In the genomic region with DNA sequence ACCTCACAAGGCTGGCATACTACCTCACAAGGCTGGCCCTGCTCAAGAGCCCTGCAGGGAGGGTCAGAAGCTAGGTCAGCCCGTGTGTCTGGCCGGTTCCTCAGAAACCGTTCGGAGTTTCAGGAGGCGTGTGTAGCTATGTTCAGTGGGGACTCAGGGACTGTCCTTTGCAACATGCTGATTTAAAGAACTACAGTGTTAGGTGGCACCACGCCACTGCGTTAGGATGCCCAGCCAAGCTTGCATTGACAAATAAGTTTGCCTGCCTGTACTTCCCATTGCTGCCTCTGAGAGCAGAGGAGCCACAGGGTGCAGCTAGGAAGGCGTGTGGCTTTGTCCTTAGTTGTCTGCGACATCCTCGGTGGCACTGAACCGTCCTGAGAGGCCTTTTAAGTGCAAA, we compare ENCODE assay signal across 10 mouse cellular contexts. TPM values are rescaled to one million over a fixed set of nuclear protein-coding genes. Genes with fewer than 3 reads are reported as not detected.
A peak's percentile ranks its signal among the peaks of the same experiment; 100 is the strongest.
DNase-seq lines count a peak whose midpoint lies in the region; ATAC-seq and TF ChIP-seq lines count a peak whose summit lies in the region.
"Had no signal": no experiment of that assay in that cellular context is flagged by ENCODE, and none has a peak within 500 bp of the region (broad histone marks: within the 10 kb centered on the region; RNA-seq: fewer than 3 reads in every experiment).

No protein-coding gene starts in this region.

- DNase-seq in adrenal gland, postnatal 14 days, result peak; percentile 58
- no peak for DNase-seq in adrenal gland, postnatal 25 days
- peak; percentile 60 for DNase-seq in hindbrain, postnatal 0 days (ENCODE audit: low spot score)
- no peak for DNase-seq in hindbrain, embryonic 10.5 days (ENCODE audit: low spot score)
- DNase-seq in neural tube, embryonic 10.5 days (ENCODE audit: extremely low spot score, low spot score), result no peak
- no peak for DNase-seq in thymus, postnatal 25 days
- DNase-seq in urinary bladder, adult 18-20 months (ENCODE audit: low spot score in 2 of 2), result no peak
- DNase-seq: kidney, adult 18-20 months had no signal

- H3K27me3 ChIP-seq in hindbrain, postnatal 0 days (ENCODE audit: insufficient read depth, low read length), result no peaks in the 10 kb centered on the region
- no peaks in the 10 kb centered on the region for H3K27me3 ChIP-seq in hindbrain, embryonic 10.5 days (ENCODE audit: insufficient read depth, poor library complexity, severe bottlenecking)
- H3K27me3 ChIP-seq in neural tube, embryonic 15.5 days (replicated peaks), result no peaks in the 10 kb centered on the region
- H3K27me3 ChIP-seq: midbrain, embryonic 13.5 days had no signal

- H3K36me3 ChIP-seq in hindbrain, postnatal 0 days (ENCODE audit: insufficient read depth, low read length), result no peaks in the 10 kb centered on the region
- no peaks in the 10 kb centered on the region for H3K36me3 ChIP-seq in hindbrain, embryonic 10.5 days
- no peaks in the 10 kb centered on the region for H3K36me3 ChIP-seq in neural tube, embryonic 15.5 days
- H3K36me3 ChIP-seq: midbrain, embryonic 13.5 days had no signal

- 44% methylated on average over 11 of the region's 11 CpGs for WGBS in hindbrain, postnatal 0 days
- WGBS in hindbrain, embryonic 10.5 days, result 65% methylated on average over 11 of the region's 11 CpGs
- 61% methylated on average over 11 of the region's 11 CpGs for WGBS in neural tube, embryonic 15.5 days

- ATAC-seq in hindbrain, postnatal 0 days, result peak; percentile 36; the same call in 1 of the 2 replicates
- ATAC-seq in neural tube, embryonic 15.5 days (ENCODE audit: low FRiP score), result 0 out of 2 replicates have a peak, but pooled peaks have one; percentile 14

- H3K9ac ChIP-seq in hindbrain, postnatal 0 days (replicated peaks; ENCODE audit: low read length), result no peak overlapping the region
- H3K9ac ChIP-seq in neural tube, embryonic 15.5 days (replicated peaks), result no peak overlapping the region
- H3K9ac ChIP-seq: midbrain, embryonic 13.5 days had no signal

- H3K4me1 ChIP-seq in hindbrain, postnatal 0 days (ENCODE audit: insufficient read depth, low read length), result no peaks in the 10 kb centered on the region
- peaks cover 25% of the 10 kb centered on the region for H3K4me1 ChIP-seq in hindbrain, embryonic 10.5 days (replicated peaks)
- peaks cover 12% of the 10 kb centered on the region for H3K4me1 ChIP-seq in neural tube, embryonic 15.5 days

- no peaks in the 10 kb centered on the region for H3K9me3 ChIP-seq in hindbrain, postnatal 0 days (ENCODE audit: low read length)
- no peaks in the 10 kb centered on the region for H3K9me3 ChIP-seq in hindbrain, embryonic 10.5 days
- no peaks in the 10 kb centered on the region for H3K9me3 ChIP-seq in neural tube, embryonic 15.5 days (replicated peaks)
- H3K9me3 ChIP-seq: midbrain, embryonic 13.5 days had no signal

- no peak overlapping the region; the same call in 1 of the 2 replicates for H3K27ac ChIP-seq in hindbrain, postnatal 0 days
- H3K27ac ChIP-seq in hindbrain, embryonic 10.5 days, result no peak overlapping the region
- H3K27ac ChIP-seq in neural tube, embryonic 15.5 days (replicated peaks), result no peak overlapping the region
- H3K27ac ChIP-seq: midbrain, embryonic 13.5 days had no signal

- peak; percentile 53 for TF ChIP-seq CTCF in hindbrain, postnatal 0 days (IDR thresholded peaks at IDR 0.05; ENCODE audit: low read depth)

- H3K4me3 ChIP-seq in hindbrain, postnatal 0 days (ENCODE audit: low read length), result no peak overlapping the region
- H3K4me3 ChIP-seq in hindbrain, embryonic 10.5 days, result no peak overlapping the region
- no peak overlapping the region for H3K4me3 ChIP-seq in neural tube, embryonic 15.5 days (replicated peaks)
- H3K4me3 ChIP-seq: midbrain, embryonic 13.5 days had no signal

- no peak overlapping the region for H3K4me2 ChIP-seq in hindbrain, postnatal 0 days (ENCODE audit: low read depth, low read length)
- no peak overlapping the region for H3K4me2 ChIP-seq in neural tube, embryonic 15.5 days
- H3K4me2 ChIP-seq: midbrain, embryonic 13.5 days had no signal

RNA-seq across cellular contexts. Expression of a gene that starts 23.3 kb away (rescaled TPM):
- 76.6 and 87.4 TPM in 2 replicates for total RNA-seq in adrenal gland, postnatal 14 days (2021)
- 105 and 107 TPM in 2 replicates for total RNA-seq in adrenal gland, postnatal 25 days (2021)
- 15.0 and 18.6 TPM in 2 replicates for total RNA-seq in hindbrain, postnatal 0 days (2014; rRNA removed)
- 5.5 and 6.5 TPM in 2 replicates for polyA plus RNA-seq in hindbrain, postnatal 0 days (2015; fragmentation: Nextera tagmentation; extraction: Ambion mirVana)
- 2.9 and 4.2 TPM in 2 replicates for polyA plus RNA-seq in hindbrain, embryonic 10.5 days (2016; fragmentation: Nextera tagmentation; extraction: Ambion mirVana)
- 5.3 TPM in 2 replicates for polyA plus RNA-seq in neural tube, embryonic 15.5 days (2015; fragmentation: Nextera tagmentation; extraction: Ambion mirVana)

Comparison
In these comparisons a context has a peak if more than half of its experiments do, and no peak if none do; other contexts are left out.
1. DNase-seq: peak in adrenal gland, postnatal 14 days (single experiment) and hindbrain, postnatal 0 days (single experiment); none in adrenal gland, postnatal 25 days (single experiment), hindbrain, embryonic 10.5 days (single experiment), neural tube, embryonic 10.5 days (single experiment), thymus, postnatal 25 days (single experiment) and urinary bladder, adult 18-20 months (0 of 2).